Mouse (Mus musculus) stomach, adult 2 months (tissue): ENCODE measurements around the gene Kcne1. TPM values are rescaled to one million over a fixed set of nuclear protein-coding genes. Genes with fewer than 3 reads are reported as not detected.

Experiments used
- polyA plus RNA-seq: library from polyadenylated mRNA; depleted of rRNA; stranded (reverse); fragments of >200 nt; gene quantifications from 2 replicates; pipeline ENCODE4 v1.2.3, GENCODE M21; 2012; rRNA removed

Gene Kcne1
- 8.0 and 15.7 TPM in 2 replicates for polyA plus RNA-seq

GRCm38 (mm10) chr16:92359229-92359628 is at the start of gene Kcne1:
Gene Kcne1, minus strand, starts transcription at chr16:92359468.

GRCm38 (mm10) chr16:92321341-92321740 is 37.9 kb downstream of the Kcne1 start, which contains the start of gene Fam243:
Gene Fam243, minus strand, starts transcription at chr16:92321441.

GRCm38 (mm10) chr16:92300649-92301411 is 58.4 kb downstream of the Kcne1 start, which contains the start of gene Smim11:
Gene Smim11, plus strand, starts transcription at chr16:92301286.

Other genes starting within 250 kb of the Kcne1 start
- 7.5 and 11.4 TPM in 2 replicates for gene Kcne2, start 67.1 kb downstream of the Kcne1 start, polyA plus RNA-seq
- gene Smim11, start 58.2 kb downstream of the Kcne1 start, polyA plus RNA-seq = 27.6 and 29.1 TPM in 2 replicates
- gene Fam243, start 38.0 kb downstream of the Kcne1 start, polyA plus RNA-seq = not detected in 2 replicates
- 6.5 and 9.1 TPM in 2 replicates for gene Rcan1, start 111.4 kb upstream of the Kcne1 start, polyA plus RNA-seq
- gene Clic6, start 126.3 kb upstream of the Kcne1 start, polyA plus RNA-seq = 23.1 and 24.2 TPM in 2 replicates